Mouse (Mus musculus): ENCODE measurements around the gene Trappc11.
A peak's percentile ranks its signal among the peaks of the same experiment; 100 is the strongest.
"Not testable (repeated sequence)": the region's sequence is repeated elsewhere in the genome, so short reads cannot be mapped to it uniquely, and the experiment has no call there.

The Trappc11 gene

DNA sequence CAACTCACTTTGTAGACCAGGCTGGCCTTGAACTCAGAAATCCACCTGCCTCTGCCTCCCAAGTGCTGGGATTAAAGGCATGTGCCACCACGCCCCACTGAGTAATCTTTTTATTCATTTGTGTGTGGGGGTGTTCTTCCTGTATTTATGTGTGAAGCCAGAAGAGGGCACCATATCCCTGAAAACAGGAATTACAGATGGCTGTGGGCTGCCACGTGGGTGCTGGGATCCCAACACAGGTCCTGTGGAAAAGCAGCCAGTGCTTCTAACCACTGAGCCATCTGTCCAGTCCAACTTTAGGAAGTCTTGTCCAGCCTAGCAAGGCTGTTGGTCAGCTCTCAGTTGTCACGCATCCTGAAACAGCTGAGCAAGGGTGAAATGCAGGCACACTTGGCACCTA lies 46.0 kb downstream of the Trappc11 start:
- no peak for DNase-seq (ENCODE audit: low spot score in 2 of 2)

DNA sequence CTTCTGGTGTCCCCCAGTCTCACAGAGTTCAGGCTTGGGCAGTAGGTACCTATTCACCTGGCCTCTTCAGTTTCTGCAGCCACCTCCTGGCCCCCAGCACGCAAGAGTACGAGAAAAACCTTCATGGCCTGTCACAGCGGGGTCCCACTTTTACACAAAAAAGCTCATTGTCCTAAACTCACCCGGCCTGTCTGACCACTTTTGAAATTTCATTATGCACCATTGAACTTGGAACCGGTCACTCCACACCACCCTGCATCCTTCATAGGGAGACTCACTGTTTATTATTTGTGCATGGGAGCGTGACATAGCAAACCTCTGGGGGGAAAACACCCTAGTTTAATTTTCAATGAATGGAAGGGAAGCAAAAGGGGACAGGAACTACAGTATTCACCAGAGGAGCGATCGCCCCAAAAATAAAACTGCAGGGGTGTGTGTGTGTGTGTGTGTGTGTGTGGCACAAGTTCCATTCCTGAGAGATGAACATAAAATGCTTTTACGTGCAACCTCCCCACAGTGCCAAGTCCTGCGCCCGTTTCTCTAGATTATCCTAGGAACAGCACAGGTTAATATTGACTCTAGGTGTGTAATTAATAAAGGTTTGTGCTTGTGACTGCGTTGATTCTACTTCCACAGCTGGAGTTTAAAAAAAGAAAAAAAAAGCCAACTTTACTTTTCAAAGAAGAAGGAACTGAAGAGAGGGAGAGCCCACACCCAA lies 50.8 kb downstream of the Trappc11 start:
- no peak for DNase-seq (ENCODE audit: low spot score in 2 of 2)

DNA sequence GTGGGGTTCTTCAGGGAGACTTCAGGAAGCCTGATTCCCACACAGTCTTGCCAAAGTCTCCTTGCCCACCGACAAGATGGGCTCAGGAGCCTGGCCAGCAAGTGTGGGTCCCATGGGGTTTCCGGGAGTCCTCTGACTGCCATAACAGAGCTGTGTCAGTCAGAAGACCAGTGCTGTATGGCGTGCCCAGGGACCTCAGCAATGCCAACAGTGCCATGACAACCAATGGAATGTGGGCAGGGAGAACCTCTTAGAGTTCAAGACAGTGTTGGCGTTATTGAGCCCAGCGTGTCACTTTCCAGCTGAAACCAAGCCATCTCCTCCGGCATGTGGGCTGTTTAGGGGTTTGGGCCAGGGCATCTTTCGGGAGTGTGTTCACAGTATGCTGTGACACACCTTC lies 53.2 kb downstream of the Trappc11 start:
- peak; percentile 61 to 71 for DNase-seq (ENCODE audit: low spot score in 2 of 2)

DNA sequence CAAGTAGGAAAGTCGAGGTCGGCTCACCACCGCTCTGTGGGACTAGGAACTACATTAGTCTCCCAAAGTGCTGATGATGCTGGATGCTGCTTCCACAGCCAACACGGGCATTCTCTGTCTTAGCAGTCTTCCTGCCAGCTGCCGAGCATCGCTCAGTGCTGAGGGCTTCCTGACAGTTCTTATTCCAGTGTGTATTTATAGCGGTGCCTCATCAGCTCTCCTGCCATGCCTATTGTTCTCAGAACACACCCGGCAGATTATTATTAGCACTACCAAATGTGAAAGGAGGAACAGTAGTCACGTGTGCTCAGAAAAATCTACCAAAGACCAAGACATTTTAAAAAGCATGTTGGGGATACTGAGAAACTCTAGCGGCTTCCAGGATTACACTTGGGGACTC lies 71.6 kb downstream of the Trappc11 start:
- peak; percentile 68 to 81 for DNase-seq (ENCODE audit: low spot score in 2 of 2)

DNA sequence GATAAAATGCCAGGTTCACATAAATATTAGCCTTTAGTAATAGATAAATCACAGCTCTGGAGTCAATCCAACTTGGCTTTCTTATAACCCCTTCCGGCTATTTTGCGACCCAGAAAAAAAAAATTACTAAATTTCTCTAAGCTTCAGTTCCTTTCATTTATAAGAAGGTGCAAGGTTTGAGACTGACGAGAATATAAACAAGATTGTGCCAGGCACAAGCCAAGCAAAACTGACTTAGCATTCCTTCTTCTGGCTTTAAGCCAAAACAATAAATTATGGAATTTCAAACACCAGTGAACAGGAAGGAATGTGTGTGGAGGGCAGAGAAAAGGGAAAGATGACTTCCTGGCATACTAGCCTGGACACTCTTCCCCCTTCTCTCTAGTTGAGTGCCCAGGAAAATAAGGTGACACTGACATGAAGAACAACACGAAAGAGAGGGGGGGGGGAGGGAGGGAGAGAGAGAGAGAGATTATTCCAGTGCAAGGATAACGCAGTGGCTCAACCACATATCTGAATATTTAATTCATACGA lies 74.0 kb downstream of the Trappc11 start:
- no peak for DNase-seq (ENCODE audit: low spot score in 2 of 2)

DNA sequence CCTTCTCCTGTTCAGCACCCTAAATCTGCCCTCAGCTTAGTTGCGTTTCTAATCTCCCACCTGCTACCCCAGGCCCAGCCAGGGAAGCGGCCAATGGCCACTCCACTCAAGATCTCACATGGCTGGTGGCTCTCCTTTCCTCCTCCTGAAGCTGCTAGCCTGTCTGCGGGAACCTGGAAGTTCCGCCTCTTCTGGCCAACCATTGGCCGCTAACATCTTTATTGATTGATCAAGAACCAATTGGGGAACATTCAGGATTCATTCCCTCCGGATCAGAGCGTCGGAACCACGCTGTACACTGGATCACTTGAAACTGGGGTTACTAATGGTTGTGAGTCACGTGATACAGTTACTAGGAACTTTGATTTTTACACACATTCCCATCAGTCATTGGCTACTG lies 74.7 kb downstream of the Trappc11 start:
- no peak for DNase-seq (ENCODE audit: low spot score in 2 of 2)

DNA sequence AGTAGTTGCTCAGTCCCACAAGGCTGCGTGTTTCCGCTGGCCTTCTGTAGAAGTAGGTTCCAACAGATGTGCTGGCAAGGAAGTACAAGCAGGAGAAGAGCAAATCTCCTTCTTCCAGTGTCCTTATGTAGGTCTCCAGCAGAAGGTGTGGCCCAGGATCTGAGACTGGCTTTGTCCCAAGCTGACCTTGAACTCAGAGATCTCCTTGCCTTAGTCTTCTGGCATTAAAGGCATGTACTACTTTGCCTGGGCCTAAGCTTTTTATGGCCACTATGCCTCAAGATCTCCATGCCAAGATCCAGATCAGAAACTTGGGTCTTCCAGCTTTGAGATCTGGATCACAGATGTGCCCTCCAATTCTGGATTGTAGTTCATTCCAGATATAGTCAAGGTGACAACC lies 84.1 kb downstream of the Trappc11 start:
- not testable (repeated sequence) for DNase-seq (ENCODE audit: low spot score in 2 of 2)

DNA sequence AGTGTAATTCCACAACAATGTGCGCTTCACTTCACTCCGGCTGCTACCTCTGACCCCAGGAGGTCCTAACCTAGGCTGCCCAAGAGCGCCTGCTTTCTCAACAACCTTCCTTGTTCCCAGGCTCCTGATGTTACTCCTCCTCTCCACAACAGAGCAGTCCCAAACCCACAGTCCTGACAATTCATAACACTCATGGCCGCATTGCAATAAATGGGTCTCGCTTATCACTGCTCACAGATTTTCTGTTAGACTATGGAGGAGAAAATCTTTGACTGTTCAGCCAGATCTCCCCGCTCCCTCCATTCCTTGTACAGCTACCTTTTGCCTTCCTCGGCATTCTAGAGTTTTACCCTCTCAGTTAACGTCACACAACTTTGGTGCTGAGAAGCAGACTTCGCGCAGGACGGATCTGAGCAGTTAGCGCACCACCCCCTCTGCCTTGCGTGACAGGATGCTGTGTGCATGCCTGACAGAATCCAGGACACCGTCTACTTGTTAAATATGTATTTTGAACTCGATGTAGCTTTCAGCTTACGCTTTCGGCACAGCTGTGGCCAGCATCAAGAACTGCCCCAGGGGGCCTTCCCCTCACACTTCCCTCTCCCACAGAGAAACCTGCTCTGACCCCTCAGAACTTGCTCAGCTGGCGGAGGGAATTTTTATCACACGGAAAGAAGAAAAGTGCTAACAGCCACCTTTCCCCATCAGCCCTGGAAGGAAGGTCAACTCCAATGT lies 86.8 kb downstream of the Trappc11 start, which contains the start of gene Stox2:
Gene Stox2 (minus strand): TSS at position 51 of the 735 bp plus-strand sequence.
- no peak for DNase-seq (ENCODE audit: low spot score in 2 of 2)
